Mouse (Mus musculus) liver, embryonic 15.5 days (tissue): ENCODE measurements around the gene Actl6b. TPM values are rescaled to one million over a fixed set of nuclear protein-coding genes. Genes with fewer than 3 reads are reported as not detected.

Experiments used
- ATAC-seq: fragments of 200-750 bp; cut with Nextera tagmentation; 2 replicates; pipeline ENCODE4 v1.8.0; 2017; ENCODE audit warnings: moderate number of reproducible peaks, mild to moderate bottlenecking, moderate library complexity; ENCODE audit not compliant: insufficient read depth
- H3K27ac ChIP-seq: fragments of 300-500 bp; sonication (generic); replicated peaks from 2 replicates; pipeline ENCODE4 v1.5.1; 2015; ENCODE audit warnings: mild to moderate bottlenecking, inconsistent platforms
- H3K27me3 ChIP-seq: fragments of 300-500 bp; sonication (generic); 2 replicates; pipeline ENCODE4 v1.6.1; 2015; ENCODE audit warnings: mild to moderate bottlenecking, inconsistent platforms
- H3K36me3 ChIP-seq: fragments of 300-500 bp; sonication (generic); replicated peaks from 2 replicates; pipeline ENCODE4 v1.6.1; 2015; ENCODE audit warnings: moderate library complexity, mild to moderate bottlenecking, inconsistent platforms
- H3K4me1 ChIP-seq: fragments of 300-500 bp; sonication (generic); replicated peaks from 2 replicates; pipeline ENCODE4 v1.6.1; 2015; ENCODE audit warnings: inconsistent platforms
- H3K4me2 ChIP-seq: fragments of 300-500 bp; sonication (generic); 2 replicates; pipeline ENCODE4 v1.6.1; 2015; ENCODE audit warnings: moderate library complexity, mild to moderate bottlenecking, inconsistent platforms
- H3K4me3 ChIP-seq: fragments of 300-500 bp; sonication (generic); replicated peaks from 2 replicates; pipeline ENCODE4 v1.5.1; 2015; ENCODE audit warnings: mild to moderate bottlenecking, inconsistent platforms
- H3K9ac ChIP-seq: fragments of 300-500 bp; sonication (generic); 2 replicates; pipeline ENCODE4 v1.6.1; 2015; ENCODE audit warnings: moderate library complexity, mild to moderate bottlenecking, inconsistent platforms
- H3K9me3 ChIP-seq: fragments of 300-500 bp; sonication (generic); replicated peaks from 2 replicates; pipeline ENCODE4 v1.6.1; 2016; ENCODE audit warnings: inconsistent platforms
- WGBS: fragments of 180-500 bp; shearing (Covaris S2); methylation state at CpG from one replicate; pipeline ENCODE4 v1.1.7; 2015; ENCODE audit warnings: mixed read lengths; ENCODE audit not compliant: insufficient replicate concordance; 5-methylcytosine and 5-hydroxymethylcytosine counted together
- polyA plus RNA-seq: library from polyadenylated mRNA; unstranded; fragments of >200 nt; fragmentation: Nextera tagmentation; extraction: Ambion mirVana; gene quantifications from 2 replicates; pipeline ENCODE4 v1.2.1, GENCODE M21; 2015

Actl6b gene
- polyA plus RNA-seq, 1 experiment from 2014 or later = 0.07 TPM

- whole genome bisulfite sequencing = 83% methylated on average over 15 of the region's 15 CpGs
- Histone ChIP-seq H3K9ac (no peak overlapping the region), H3K27me3 (no peaks in the 10 kb centered on the region), H3K4me3 (peak overlapping the region; percentile 87), H3K27ac (no peak overlapping the region), H3K36me3 (peaks cover 61% of the 10 kb centered on the region), H3K4me2 (peak overlapping the region; percentile 93), H3K9me3 (no peaks in the 10 kb centered on the region), H3K4me1 (peaks cover 74% of the 10 kb centered on the region)
- ATAC-seq = no peak
Observed at GRCm38 (mm10) chr5:137529221-137529995, 23.9 kb upstream of the Actl6b start.

- no peak overlapping the region for H3K9ac ChIP-seq
- peaks cover 79% of the 10 kb centered on the region for H3K4me1 ChIP-seq
- WGBS = 88% methylated on average over 8 of the region's 8 CpGs
- H3K9me3 ChIP-seq = no peaks in the 10 kb centered on the region
- peaks cover 55% of the 10 kb centered on the region for H3K36me3 ChIP-seq
- peak overlapping the region; percentile 93 for H3K4me2 ChIP-seq
- no peaks in the 10 kb centered on the region for H3K27me3 ChIP-seq
- H3K4me3 ChIP-seq = peak overlapping the region; percentile 87
- ATAC-seq = no peak
- peak overlapping the region; percentile 92; the same call in 1 of the 2 replicates for H3K27ac ChIP-seq
Observed at GRCm38 (mm10) chr5:137530075-137530474, 23.2 kb upstream of the Actl6b start.

GRCm38 (mm10) chr5:137530588-137531413, 22.5 kb upstream of the Actl6b start:
- peak; percentile 5 for ATAC-seq
- Histone ChIP-seq H3K4me1 (peaks cover 74% of the 10 kb centered on the region), H3K9ac (peak overlapping the region; percentile 89), H3K27ac (peak overlapping the region; percentile 92), H3K9me3 (no peaks in the 10 kb centered on the region), H3K4me2 (peak overlapping the region; percentile 93), H3K36me3 (peaks cover 47% of the 10 kb centered on the region), H3K27me3 (no peaks in the 10 kb centered on the region), H3K4me3 (peak overlapping the region; percentile 87)
- WGBS = 4% methylated on average over 46 of the region's 46 CpGs

- peak overlapping the region; percentile 93 for H3K4me2 ChIP-seq
- H3K27me3 ChIP-seq = no peaks in the 10 kb centered on the region
- H3K4me1 ChIP-seq = peaks cover 67% of the 10 kb centered on the region
- peak overlapping the region; percentile 89 for H3K9ac ChIP-seq
- H3K9me3 ChIP-seq = no peaks in the 10 kb centered on the region
- peak overlapping the region; percentile 92 for H3K27ac ChIP-seq
- WGBS = under 1% methylated on average over 51 of the region's 51 CpGs
- peak overlapping the region; percentile 87 for H3K4me3 ChIP-seq
- peaks cover 41% of the 10 kb centered on the region for H3K36me3 ChIP-seq
- peak; percentile 27 for ATAC-seq
Observed at GRCm38 (mm10) chr5:137531414-137532130, 21.7 kb upstream of the Actl6b start.

- H3K9ac ChIP-seq = peak overlapping the region; percentile 89
- H3K9me3 ChIP-seq = no peaks in the 10 kb centered on the region
- under 1% methylated on average over 19 of the region's 19 CpGs for WGBS
- H3K4me1 ChIP-seq = peaks cover 61% of the 10 kb centered on the region
- H3K27me3 ChIP-seq = 0 out of 2 replicates have a peak, but pooled peaks cover 2% of the 10 kb centered on the region
- H3K36me3 ChIP-seq = peaks cover 34% of the 10 kb centered on the region
- H3K27ac ChIP-seq = peak overlapping the region; percentile 92
- no peak for ATAC-seq
- peak overlapping the region; percentile 87 for H3K4me3 ChIP-seq
- H3K4me2 ChIP-seq = peak overlapping the region; percentile 93
Observed at GRCm38 (mm10) chr5:137532131-137532807, 21.0 kb upstream of the Actl6b start.

GRCm38 (mm10) chr5:137532808-137533116, 20.6 kb upstream of the Actl6b start:
- Histone ChIP-seq H3K4me2 (peak overlapping the region; percentile 93), H3K36me3 (peaks cover 29% of the 10 kb centered on the region), H3K4me3 (peak overlapping the region; percentile 87), H3K27me3 (0 out of 2 replicates have a peak, but pooled peaks cover 2% of the 10 kb centered on the region), H3K4me1 (peaks cover 56% of the 10 kb centered on the region), H3K9me3 (no peaks in the 10 kb centered on the region), H3K27ac (peak overlapping the region; percentile 92), H3K9ac (peak overlapping the region; percentile 89)
- 0% methylated on average over 11 of the region's 12 CpGs for WGBS
- ATAC-seq = peak; percentile 29

GRCm38 (mm10) chr5:137533117-137533827, 20.0 kb upstream of the Actl6b start, which contains the start of the genes Epo and Gnb2:
Epo (minus strand) TSS chr5:137533242.
Gnb2 (minus strand) TSS chr5:137533510.
- Histone ChIP-seq H3K36me3 (peaks cover 24% of the 10 kb centered on the region), H3K9me3 (no peaks in the 10 kb centered on the region), H3K27ac (peak within 1 kb of the TSS; percentile 92), H3K4me1 (peaks cover 51% of the 10 kb centered on the region), H3K4me2 (peak within 1 kb of the TSS; percentile 93), H3K9ac (peak within 1 kb of the TSS; percentile 89), H3K27me3 (0 out of 2 replicates have a peak, but pooled peaks cover 2% of the 10 kb centered on the region), H3K4me3 (peak within 1 kb of the TSS; percentile 87)
- peak; percentile 82 for ATAC-seq
- WGBS = under 1% methylated on average over 39 of the region's 40 CpGs

GRCm38 (mm10) chr5:137534762-137535161, 18.6 kb upstream of the Actl6b start:
- 80% methylated on average over 3 of the region's 3 CpGs for WGBS
- no peaks in the 10 kb centered on the region for H3K9me3 ChIP-seq
- H3K9ac ChIP-seq = no peak overlapping the region
- H3K27me3 ChIP-seq = 0 out of 2 replicates have a peak, but pooled peaks cover 5% of the 10 kb centered on the region
- peaks cover 37% of the 10 kb centered on the region for H3K4me1 ChIP-seq
- H3K36me3 ChIP-seq = peaks cover 9% of the 10 kb centered on the region
- no peak overlapping the region for H3K27ac ChIP-seq
- H3K4me3 ChIP-seq = no peak overlapping the region
- no peak for ATAC-seq
- H3K4me2 ChIP-seq = peak overlapping the region; percentile 5; the same call in 1 of the 2 replicates

- 46% methylated on average over 9 of the region's 9 CpGs for WGBS
- no peak for ATAC-seq
- H3K9me3 ChIP-seq = no peaks in the 10 kb centered on the region
- peaks cover 31% of the 10 kb centered on the region for H3K4me1 ChIP-seq
- no peak overlapping the region for H3K4me3 ChIP-seq
- H3K27me3 ChIP-seq = 0 out of 2 replicates have a peak, but pooled peaks cover 5% of the 10 kb centered on the region
- peaks cover 3% of the 10 kb centered on the region for H3K36me3 ChIP-seq
- peak overlapping the region; percentile 5; the same call in 1 of the 2 replicates for H3K4me2 ChIP-seq
- H3K27ac ChIP-seq = no peak overlapping the region
- no peak overlapping the region for H3K9ac ChIP-seq
Observed at GRCm38 (mm10) chr5:137535318-137535717, 18.0 kb upstream of the Actl6b start.

GRCm38 (mm10) chr5:137537461-137537860, 15.9 kb upstream of the Actl6b start:
- no peak overlapping the region for H3K9ac ChIP-seq
- H3K4me3 ChIP-seq = no peak overlapping the region
- 54% methylated on average over 4 of the region's 4 CpGs for WGBS
- H3K4me1 ChIP-seq = peaks cover 16% of the 10 kb centered on the region
- H3K27me3 ChIP-seq = 0 out of 2 replicates have a peak, but pooled peaks cover 5% of the 10 kb centered on the region
- H3K9me3 ChIP-seq = no peaks in the 10 kb centered on the region
- ATAC-seq = no peak
- no peak overlapping the region for H3K4me2 ChIP-seq
- no peak overlapping the region for H3K27ac ChIP-seq
- H3K36me3 ChIP-seq = no peaks in the 10 kb centered on the region
